Mouse (Mus musculus): ENCODE measurements at regions not wholly inside any gene's neighbourhood (a gene's known extent, or its start where the extent isn't known, plus 50 kb on each side); places are given as distances from the start of the nearest gene placed in this dataset.

DNA sequence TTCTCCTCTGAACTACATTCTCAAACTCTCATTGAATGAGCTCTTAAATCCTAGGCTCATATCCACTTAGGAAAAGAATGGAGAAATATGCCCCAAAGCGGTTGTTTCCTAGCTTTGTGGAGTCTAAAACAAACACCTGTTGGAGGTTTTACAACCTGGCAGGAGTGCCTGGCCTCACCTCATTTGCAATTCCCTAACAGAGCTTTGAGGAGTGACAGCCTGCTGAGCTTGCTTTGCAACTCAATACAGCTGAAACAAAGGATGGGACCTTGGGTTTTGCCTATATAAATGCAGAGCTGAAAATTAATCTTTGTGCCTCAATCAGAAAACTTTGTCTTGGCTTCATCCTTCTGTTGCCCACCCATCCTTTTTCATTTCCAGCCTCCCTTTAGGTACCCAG is 423.2 kb downstream of the Gm8797 start:
- no peak overlapping the region for H3K9ac ChIP-seq (ENCODE audit: insufficient read depth, low read depth, low read length, poor library complexity, severe bottlenecking)
- TF ChIP-seq CHD2 (IDR thresholded peaks at IDR 0.05; ENCODE audit: low read depth, low read length) (no peak), ZNF384 (IDR thresholded peaks at IDR 0.05; ENCODE audit: low read depth, low read length) (no peak), MAFK (IDR thresholded peaks at IDR 0.05; ENCODE audit: insufficient read depth, low read depth, low read length) (no peak), HCFC1 (IDR thresholded peaks at IDR 0.05; ENCODE audit: borderline replicate concordance, insufficient read depth, low read length) (no peak), ZC3H11A (IDR thresholded peaks at IDR 0.05; ENCODE audit: borderline replicate concordance, low read depth, low read length) (no peak)
- peaks cover 4 to 5% of the 10 kb centered on the region in 2 experiments; a peak in 3 of 4 replicates for H3K4me1 ChIP-seq (ENCODE audit: control insufficient read depth in 2 of 2, insufficient read depth in 2 of 2, low read length in 2 of 2, poor library complexity in 1 of 2)
- H3K4me3 ChIP-seq (ENCODE audit: insufficient read depth in 1 of 2, low read depth in 1 of 2, low read length in 2 of 2, poor library complexity in 1 of 2, severe bottlenecking in 1 of 2) = no peak overlapping the region
- no peaks in the 10 kb centered on the region for H3K9me3 ChIP-seq (ENCODE audit: control insufficient read depth, insufficient read depth, low read depth, low read length)
- DNase-seq (ENCODE audit: low read depth, low spot score) = peak; percentile 63
- in situ Hi-C loops (cut with MboI; ENCODE audit: low sequenced_read_pairs in 2 of 2, unreplicated experiment in 2 of 2) = no loop called here
- H3K36me3 ChIP-seq (ENCODE audit: control insufficient read depth, insufficient read depth, low read length, poor library complexity, severe bottlenecking) = no peaks in the 10 kb centered on the region
- H3K27ac ChIP-seq (ENCODE audit: insufficient read depth, low read depth, low read length, poor library complexity, severe bottlenecking) = 0 out of 2 replicates have a peak overlapping the region, but pooled peaks have one; percentile 45

DNA sequence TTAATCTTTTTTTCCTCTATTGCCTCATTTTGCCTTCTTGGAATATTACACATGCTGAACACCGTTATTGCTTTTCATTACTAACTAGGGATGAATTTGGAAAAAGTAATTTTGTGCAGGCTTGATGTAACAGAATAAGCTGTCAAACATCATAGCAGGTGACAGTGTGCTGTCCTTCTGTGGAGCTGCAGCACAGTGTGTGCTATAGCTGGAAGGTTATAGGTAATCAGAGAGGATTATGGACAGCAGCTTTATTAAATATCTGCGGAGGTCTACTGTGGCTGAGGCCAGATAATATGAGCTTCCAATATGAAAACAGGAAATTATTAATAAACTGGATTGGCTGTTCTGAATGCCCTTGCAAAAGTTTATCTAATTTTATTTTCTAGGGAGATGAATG is 431.9 kb downstream of the Gm8797 start:
- no peak for DNase-seq (ENCODE audit: low read depth, low spot score)
- Histone ChIP-seq H3K4me1 (ENCODE audit: control insufficient read depth in 2 of 2, insufficient read depth in 2 of 2, low read length in 2 of 2, poor library complexity in 1 of 2) (no peaks in the 10 kb centered on the region), H3K36me3 (ENCODE audit: control insufficient read depth, insufficient read depth, low read length, poor library complexity, severe bottlenecking) (no peaks in the 10 kb centered on the region), H3K9ac (ENCODE audit: insufficient read depth, low read depth, low read length, poor library complexity, severe bottlenecking) (no peak overlapping the region), H3K27ac (ENCODE audit: insufficient read depth, low read depth, low read length, poor library complexity, severe bottlenecking) (no peak overlapping the region), H3K9me3 (ENCODE audit: control insufficient read depth, insufficient read depth, low read depth, low read length) (no peaks in the 10 kb centered on the region), H3K4me3 (ENCODE audit: insufficient read depth in 1 of 2, low read depth in 1 of 2, low read length in 2 of 2, poor library complexity in 1 of 2, severe bottlenecking in 1 of 2) (no peak overlapping the region)
- in situ Hi-C loops (cut with MboI; ENCODE audit: low sequenced_read_pairs in 2 of 2, unreplicated experiment in 2 of 2) = no loop called here
- TF ChIP-seq HCFC1 (IDR thresholded peaks at IDR 0.05; ENCODE audit: borderline replicate concordance, insufficient read depth, low read length) = no peak
- no peak for TF ChIP-seq MAFK (IDR thresholded peaks at IDR 0.05; ENCODE audit: insufficient read depth, low read depth, low read length)
- no peak for TF ChIP-seq CHD2 (IDR thresholded peaks at IDR 0.05; ENCODE audit: low read depth, low read length)
- no peak for TF ChIP-seq ZNF384 (IDR thresholded peaks at IDR 0.05; ENCODE audit: low read depth, low read length)

DNA sequence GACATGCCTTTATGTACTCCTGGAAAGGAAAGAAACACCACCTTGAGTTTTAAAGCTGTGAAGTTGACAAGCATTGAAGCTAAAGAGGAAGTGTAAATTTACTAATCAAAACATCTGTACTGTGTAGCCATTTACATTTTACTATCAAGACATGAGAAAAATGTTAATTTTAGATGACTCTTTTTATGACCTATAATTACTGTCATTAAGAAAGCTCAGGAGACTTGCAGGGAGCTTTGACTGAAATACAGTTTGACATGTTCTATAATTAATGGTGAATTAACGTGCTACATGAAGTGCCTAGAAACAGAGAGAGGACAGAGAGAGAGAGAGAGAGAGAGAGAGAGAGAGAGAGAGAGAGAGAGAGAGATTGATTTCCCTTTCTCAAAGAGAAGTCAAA is 432.8 kb downstream of the Gm8797 start:
- Histone ChIP-seq H3K27ac (ENCODE audit: insufficient read depth, low read depth, low read length, poor library complexity, severe bottlenecking) (no peak overlapping the region), H3K4me3 (ENCODE audit: insufficient read depth in 1 of 2, low read depth in 1 of 2, low read length in 2 of 2, poor library complexity in 1 of 2, severe bottlenecking in 1 of 2) (no peak overlapping the region), H3K9ac (ENCODE audit: insufficient read depth, low read depth, low read length, poor library complexity, severe bottlenecking) (no peak overlapping the region), H3K36me3 (ENCODE audit: control insufficient read depth, insufficient read depth, low read length, poor library complexity, severe bottlenecking) (no peaks in the 10 kb centered on the region), H3K4me1 (ENCODE audit: control insufficient read depth in 2 of 2, insufficient read depth in 2 of 2, low read length in 2 of 2, poor library complexity in 1 of 2) (no peaks in the 10 kb centered on the region), H3K9me3 (ENCODE audit: control insufficient read depth, insufficient read depth, low read depth, low read length) (no peaks in the 10 kb centered on the region)
- TF ChIP-seq HCFC1 (IDR thresholded peaks at IDR 0.05; ENCODE audit: borderline replicate concordance, insufficient read depth, low read length) (no peak), MAFK (IDR thresholded peaks at IDR 0.05; ENCODE audit: insufficient read depth, low read depth, low read length) (no peak), CHD2 (IDR thresholded peaks at IDR 0.05; ENCODE audit: low read depth, low read length) (no peak), ZC3H11A (IDR thresholded peaks at IDR 0.05; ENCODE audit: borderline replicate concordance, low read depth, low read length) (no peak), ZNF384 (IDR thresholded peaks at IDR 0.05; ENCODE audit: low read depth, low read length) (no peak)
- in situ Hi-C loops (cut with MboI; ENCODE audit: low sequenced_read_pairs in 2 of 2, unreplicated experiment in 2 of 2) = no loop called here
- DNase-seq (ENCODE audit: low read depth, low spot score) = no peak

DNA sequence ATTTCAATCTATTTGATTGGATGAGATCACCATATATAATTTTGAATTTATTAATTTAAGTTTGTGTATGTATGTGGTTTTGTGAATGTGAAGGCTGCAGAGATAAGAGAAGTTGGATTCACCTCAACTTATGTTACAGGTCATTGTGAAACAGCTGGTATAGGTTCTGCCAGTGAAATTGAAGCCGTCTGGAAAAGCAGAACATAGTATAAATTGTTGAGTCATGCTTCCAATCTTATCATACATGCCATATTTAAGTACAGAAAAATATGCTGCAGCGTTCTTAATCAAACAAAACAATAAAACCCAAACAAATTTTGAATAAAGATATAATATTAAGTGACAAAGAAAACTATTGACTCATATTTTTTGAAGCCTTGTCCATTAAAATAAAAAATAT is 415.6 kb downstream of the 1700008P02Rik start:
- Histone ChIP-seq H3K4me3 (ENCODE audit: insufficient read depth in 1 of 2, low read depth in 1 of 2, low read length in 2 of 2, poor library complexity in 1 of 2, severe bottlenecking in 1 of 2) (no peak overlapping the region), H3K27ac (ENCODE audit: insufficient read depth, low read depth, low read length, poor library complexity, severe bottlenecking) (no peak overlapping the region), H3K4me1 (ENCODE audit: control insufficient read depth in 2 of 2, insufficient read depth in 2 of 2, low read length in 2 of 2, poor library complexity in 1 of 2) (no peaks in the 10 kb centered on the region), H3K9ac (ENCODE audit: insufficient read depth, low read depth, low read length, poor library complexity, severe bottlenecking) (no peak overlapping the region), H3K36me3 (ENCODE audit: control insufficient read depth, insufficient read depth, low read length, poor library complexity, severe bottlenecking) (no peaks in the 10 kb centered on the region), H3K9me3 (ENCODE audit: control insufficient read depth, insufficient read depth, low read depth, low read length) (no peaks in the 10 kb centered on the region)
- no peak for TF ChIP-seq MAFK (IDR thresholded peaks at IDR 0.05; ENCODE audit: insufficient read depth, low read depth, low read length)
- no peak for TF ChIP-seq ZC3H11A (IDR thresholded peaks at IDR 0.05; ENCODE audit: borderline replicate concordance, low read depth, low read length)
- no peak for TF ChIP-seq HCFC1 (IDR thresholded peaks at IDR 0.05; ENCODE audit: borderline replicate concordance, insufficient read depth, low read length)
- no peak for TF ChIP-seq CHD2 (IDR thresholded peaks at IDR 0.05; ENCODE audit: low read depth, low read length)
- TF ChIP-seq ZNF384 (IDR thresholded peaks at IDR 0.05; ENCODE audit: low read depth, low read length) = no peak
- no peak for DNase-seq (ENCODE audit: low read depth, low spot score)
- in situ Hi-C loops (cut with MboI; ENCODE audit: low sequenced_read_pairs in 2 of 2, unreplicated experiment in 2 of 2) = no loop called here

DNA sequence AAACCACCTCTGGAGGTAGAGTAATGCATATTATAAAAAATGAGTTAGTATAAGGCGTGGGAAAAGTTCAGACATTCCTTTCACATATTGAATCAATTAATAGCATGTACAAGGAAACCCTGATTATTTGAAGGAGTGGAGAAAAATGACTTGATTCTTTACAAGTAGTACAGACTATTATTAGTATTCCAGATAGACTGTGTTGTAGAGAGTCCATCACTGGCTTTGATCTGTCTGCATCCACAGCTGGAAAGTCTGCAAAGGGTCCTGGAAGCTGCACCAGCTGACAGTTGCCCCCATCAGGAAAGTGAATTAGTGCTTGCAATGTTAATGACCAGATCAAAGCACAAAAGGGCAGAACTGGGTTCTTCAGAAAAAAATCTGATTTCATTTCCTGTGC is 391.6 kb downstream of the 1700008P02Rik start:
- no peak overlapping the region for H3K27ac ChIP-seq (ENCODE audit: insufficient read depth, low read depth, low read length, poor library complexity, severe bottlenecking)
- TF ChIP-seq CHD2 (IDR thresholded peaks at IDR 0.05; ENCODE audit: low read depth, low read length) = no peak
- TF ChIP-seq HCFC1 (IDR thresholded peaks at IDR 0.05; ENCODE audit: borderline replicate concordance, insufficient read depth, low read length) = no peak
- TF ChIP-seq ZC3H11A (IDR thresholded peaks at IDR 0.05; ENCODE audit: borderline replicate concordance, low read depth, low read length) = no peak
- no peak for TF ChIP-seq ZNF384 (IDR thresholded peaks at IDR 0.05; ENCODE audit: low read depth, low read length)
- no peak for TF ChIP-seq MAFK (IDR thresholded peaks at IDR 0.05; ENCODE audit: insufficient read depth, low read depth, low read length)
- DNase-seq (ENCODE audit: low read depth, low spot score) = no peak
- H3K36me3 ChIP-seq (ENCODE audit: control insufficient read depth, insufficient read depth, low read length, poor library complexity, severe bottlenecking) = no peaks in the 10 kb centered on the region
- no peak overlapping the region for H3K9ac ChIP-seq (ENCODE audit: insufficient read depth, low read depth, low read length, poor library complexity, severe bottlenecking)
- no peaks in the 10 kb centered on the region for H3K9me3 ChIP-seq (ENCODE audit: control insufficient read depth, insufficient read depth, low read depth, low read length)
- in situ Hi-C loops (cut with MboI; ENCODE audit: low sequenced_read_pairs in 2 of 2, unreplicated experiment in 2 of 2) = no loop called here
- no peaks in the 10 kb centered on the region for H3K4me1 ChIP-seq (ENCODE audit: control insufficient read depth in 2 of 2, insufficient read depth in 2 of 2, low read length in 2 of 2, poor library complexity in 1 of 2)
- no peak overlapping the region for H3K4me3 ChIP-seq (ENCODE audit: insufficient read depth in 1 of 2, low read depth in 1 of 2, low read length in 2 of 2, poor library complexity in 1 of 2, severe bottlenecking in 1 of 2)
